Mouse (Mus musculus) neutrophil, adult 65 days (primary cell): Measurements from ENCODE around the gene Gm29866. TPM values are rescaled to one million over a fixed set of nuclear protein-coding genes. Genes with fewer than 3 reads are reported as not detected.

Source experiments
- total RNA-seq: library from RNA; stranded (reverse); gene quantifications from 2 replicates; pipeline ENCODE4 v1.2.4, GENCODE M21; 2023

Gm29866 gene
- not detected in 2 replicates for total RNA-seq

DNA sequence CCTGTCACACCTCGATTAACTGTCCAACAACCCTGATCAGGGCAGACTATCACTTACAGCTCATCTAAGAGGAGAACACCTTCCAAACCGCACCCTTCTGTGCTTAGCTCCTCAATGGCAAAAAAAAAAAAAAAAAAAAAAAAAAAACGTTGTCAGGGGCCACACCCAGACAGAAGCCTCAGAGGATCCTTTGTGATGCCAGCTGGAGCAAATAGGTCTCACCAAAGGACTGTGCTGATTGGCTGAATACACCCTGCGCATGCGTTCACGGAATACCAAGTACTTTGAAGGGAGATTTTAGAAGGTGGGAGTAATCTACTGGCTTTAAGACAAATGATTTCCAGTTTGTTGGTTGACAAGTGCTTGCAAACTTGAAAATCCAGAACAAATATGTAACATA is at the start of gene Gm29866:
Gene Gm29866 (minus strand): TSS at position 101 of the 400 bp plus-strand sequence.

Other genes with a start within 250 kb of the Gm29866 start
- not detected in 2 replicates for gene Gm20909, start 170.9 kb upstream of the Gm29866 start, total RNA-seq
- not detected in 2 replicates for gene Gm20865, start 247.9 kb upstream of the Gm29866 start, total RNA-seq